28 mouse cellular contexts compared by ENCODE assay signal in the genomic region with DNA sequence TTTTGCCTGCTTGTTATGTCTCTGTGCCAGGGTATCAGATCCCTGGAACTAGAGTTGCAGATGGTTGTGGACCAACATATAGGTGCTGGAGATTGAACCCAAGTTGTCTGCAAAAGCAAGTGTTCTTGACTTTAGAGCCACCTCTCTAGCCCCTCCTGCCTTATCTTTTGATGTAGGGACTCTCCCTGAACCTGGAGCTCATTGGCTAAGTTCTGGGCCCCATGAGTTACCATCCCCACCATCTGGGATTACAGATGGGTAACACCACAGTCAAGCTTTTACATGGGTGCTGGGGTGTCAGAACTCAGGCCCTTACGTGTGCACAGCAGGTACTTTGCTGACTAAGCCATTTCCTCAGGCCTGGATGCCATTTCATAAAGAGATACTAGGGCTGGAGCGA.
"Had no signal": no experiment of that assay in that cellular context is flagged by ENCODE, and none has a peak within 500 bp of the region (broad histone marks: within the 10 kb centered on the region; RNA-seq: fewer than 3 reads in every experiment).

No protein-coding gene starts in this region.

- ATAC-seq: liver, embryonic 12.5 days; midbrain, embryonic 15.5 days; midbrain, embryonic 16.5 days had no signal

- H3K4me3 ChIP-seq: left cerebral cortex, adult 2 months; limb, embryonic 10.5 days; limb, embryonic 12.5 days; limb, embryonic 13.5 days; limb, embryonic 15.5 days; liver, embryonic 12.5 days; liver, embryonic 15.5 days; lung, embryonic 15.5 days; midbrain, embryonic 10.5 days; midbrain, embryonic 12.5 days; midbrain, embryonic 13.5 days; midbrain, embryonic 15.5 days; myocyte; neural tube, embryonic 12.5 days had no signal

- H3K36me3 ChIP-seq: limb, embryonic 10.5 days; limb, embryonic 12.5 days; limb, embryonic 13.5 days; limb, embryonic 15.5 days; liver, embryonic 12.5 days; liver, embryonic 15.5 days; lung, embryonic 15.5 days; midbrain, embryonic 10.5 days; midbrain, embryonic 12.5 days; midbrain, embryonic 13.5 days; midbrain, embryonic 15.5 days; neural tube, embryonic 12.5 days had no signal

- H3K9ac ChIP-seq: limb, embryonic 12.5 days; limb, embryonic 13.5 days; limb, embryonic 15.5 days; liver, embryonic 12.5 days; liver, embryonic 15.5 days; lung, embryonic 14.5 days; lung, embryonic 15.5 days; midbrain, embryonic 12.5 days; midbrain, embryonic 13.5 days; midbrain, embryonic 15.5 days; neural tube, embryonic 12.5 days had no signal

- H3K9me3 ChIP-seq: limb, embryonic 10.5 days; limb, embryonic 12.5 days; limb, embryonic 13.5 days; limb, embryonic 15.5 days; liver, embryonic 12.5 days; liver, embryonic 15.5 days; lung, embryonic 15.5 days; megakaryocyte, embryonic 14.5 days; midbrain, embryonic 10.5 days; midbrain, embryonic 12.5 days; midbrain, embryonic 13.5 days; midbrain, embryonic 15.5 days; neural tube, embryonic 12.5 days had no signal

- H3K27ac ChIP-seq: left cerebral cortex, adult 2 months; limb, embryonic 10.5 days; limb, embryonic 13.5 days; limb, embryonic 15.5 days; liver, embryonic 12.5 days; liver, embryonic 15.5 days; lung, embryonic 15.5 days; macrophage; midbrain, embryonic 10.5 days; midbrain, embryonic 12.5 days; midbrain, embryonic 13.5 days; midbrain, embryonic 15.5 days; neural tube, embryonic 12.5 days had no signal

- H3K4me1 ChIP-seq: lung, embryonic 15.5 days had no signal

- H3K4me2 ChIP-seq: limb, embryonic 12.5 days; limb, embryonic 13.5 days; limb, embryonic 15.5 days; liver, embryonic 12.5 days; liver, embryonic 15.5 days; lung, embryonic 14.5 days; lung, embryonic 15.5 days; midbrain, embryonic 11.5 days; midbrain, embryonic 12.5 days; midbrain, embryonic 13.5 days; midbrain, embryonic 15.5 days; neural tube, embryonic 12.5 days had no signal

- DNase-seq: layer of hippocampus, postnatal 36 days; left cerebral cortex, postnatal 4 days; lung, adult 18-20 months; lung, adult 2 months; lung, embryonic 14.5 days; lung, postnatal 10 days; lung, postnatal 14 days; lung, postnatal 36 days; lung, postnatal 4 days; midbrain, embryonic 14.5 days had no signal

- H3K27me3 ChIP-seq: limb, embryonic 12.5 days; limb, embryonic 13.5 days; limb, embryonic 15.5 days; lung, embryonic 15.5 days; midbrain, embryonic 12.5 days; midbrain, embryonic 13.5 days; midbrain, embryonic 15.5 days; neural tube, embryonic 12.5 days had no signal
